Mouse (Mus musculus) ES-E14 (cell line): ENCODE results near the gene Tsc22d4.

Experiments used
- CHD2 ChIP-seq: IDR thresholded peaks from 2 replicates; pipeline ENCODE4 v1.6.1; 2014; ENCODE audit warnings: mild to moderate bottlenecking, low read depth, low read length, inconsistent platforms
- MAFK ChIP-seq: IDR thresholded peaks from 2 replicates; pipeline ENCODE4 v1.6.1; 2014; ENCODE audit warnings: mild to moderate bottlenecking, low read depth, low read length, inconsistent platforms; ENCODE audit not compliant: insufficient read depth
- ZC3H11A ChIP-seq: IDR thresholded peaks from 2 replicates; pipeline ENCODE4 v1.6.1; 2012; ENCODE audit warnings: low read depth, mild to moderate bottlenecking, inconsistent platforms, low read length, borderline replicate concordance

DNA sequence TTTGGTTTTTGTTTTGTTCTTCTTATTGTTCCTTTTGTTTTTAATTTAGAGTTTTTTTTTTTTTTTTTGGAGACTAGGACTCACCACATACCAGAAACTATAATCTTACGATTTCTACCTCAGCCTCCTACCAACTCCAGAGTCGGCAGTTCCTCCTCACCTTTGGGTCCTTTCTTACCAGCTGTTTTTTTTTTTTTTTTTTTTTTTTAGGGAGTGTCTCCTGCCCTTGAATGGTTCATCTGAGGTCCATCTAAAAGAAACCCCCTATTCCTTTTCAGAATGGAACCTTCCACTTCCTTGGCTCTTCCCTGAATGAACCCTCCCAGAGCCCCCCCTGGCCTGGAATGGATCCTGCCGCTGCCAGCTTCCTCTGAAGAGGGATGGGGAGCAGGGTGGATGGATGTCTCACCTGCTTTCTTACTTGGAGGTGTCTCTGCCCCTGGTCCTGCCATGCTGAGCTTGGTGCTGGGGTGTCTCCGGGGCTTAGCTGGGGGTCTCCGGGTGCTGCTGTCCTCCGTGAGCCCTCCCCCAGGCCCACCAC, 8.1 kb upstream of the Tsc22d4 start:
- TF ChIP-seq ZC3H11A = no peak
- no peak for TF ChIP-seq MAFK
- TF ChIP-seq CHD2 = no peak
